Mouse (Mus musculus): ENCODE measurements at regions not wholly inside any gene's neighbourhood (a gene's known extent, or its start where the extent isn't known, plus 50 kb on each side); places are given as distances from the start of the nearest gene placed in this dataset.

DNA sequence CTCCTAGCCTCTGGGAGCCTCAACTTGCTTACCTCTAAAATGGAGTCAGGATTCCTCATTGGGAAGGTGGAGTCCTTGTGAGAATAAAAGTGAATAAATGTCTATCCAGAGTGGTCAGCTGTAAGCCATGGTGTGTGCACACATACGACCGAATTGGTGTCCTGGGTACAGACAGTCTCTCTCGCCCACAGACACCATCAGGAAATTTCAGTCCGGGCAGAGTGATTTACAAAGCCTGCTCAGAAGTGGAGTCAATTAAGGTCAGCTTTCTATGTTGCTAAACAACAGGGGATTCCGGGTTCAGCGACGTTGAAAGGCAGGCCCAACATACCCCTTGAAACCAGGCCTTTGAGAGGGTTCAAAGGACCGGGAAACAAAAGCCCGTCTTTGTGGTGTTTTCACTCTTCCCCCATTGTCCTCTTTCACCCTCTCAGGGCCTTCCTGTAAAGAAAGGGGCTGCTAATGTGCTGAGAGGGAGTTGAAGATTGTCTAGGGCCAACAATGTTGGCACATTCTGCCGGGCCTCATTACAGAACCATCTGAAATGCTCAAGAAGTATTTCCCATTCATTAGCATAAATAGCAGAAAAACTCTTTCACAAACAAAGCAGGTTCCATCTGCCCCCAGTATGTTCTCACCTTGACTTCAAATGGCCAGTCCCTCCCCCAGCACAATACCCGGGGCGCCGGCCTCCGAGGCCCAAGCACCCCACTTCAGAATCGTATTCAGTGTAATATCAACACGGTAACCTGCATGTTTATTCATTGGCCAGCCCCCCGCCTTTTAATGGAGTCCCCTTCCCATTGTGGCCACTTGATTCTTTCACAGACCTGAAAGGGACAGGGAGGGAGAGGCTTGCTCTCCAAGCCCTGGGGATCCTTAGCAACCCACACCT, 65.3 kb downstream of the Hes1 start:
- TF ChIP-seq POLR2A (IDR thresholded peaks at IDR 0.05; ENCODE audit: low read depth, low read length), result no peak
- no peak for TF ChIP-seq CTCF (conservative IDR thresholded peaks at IDR 0.05; ENCODE audit: insufficient read depth, insufficient read length, low read depth, low read length)

Data from kidney, adult 2 months (tissue).